Mouse (Mus musculus): ENCODE results near the gene Zbtb4. TPM values are rescaled to one million over a fixed set of nuclear protein-coding genes. Genes with fewer than 3 reads are reported as not detected.

Zbtb4 gene
- polyA plus RNA-seq, 1 experiment from 2014 or later: 2.7 TPM

GRCm38 (mm10) chr11:69766126-69766609 is 456 bp downstream of the Zbtb4 start:
- H3K4me3 ChIP-seq (ENCODE audit: low read depth, low read length): peak overlapping the region; percentile 93
- peak; percentile 82 for DNase-seq (ENCODE audit: low spot score)
- peak overlapping the region; percentile 95 for H3K27ac ChIP-seq (replicated peaks)
- H3K9ac ChIP-seq (ENCODE audit: low read length): peak overlapping the region; percentile 95
- peak; percentile 77 for ATAC-seq (ENCODE audit: low FRiP score, low TSS enrichment)
- no peaks in the 10 kb centered on the region for H3K9me3 ChIP-seq (ENCODE audit: control insufficient read depth, low read length)
- peaks cover 4% of the 10 kb centered on the region for H3K4me1 ChIP-seq (replicated peaks; ENCODE audit: control insufficient read depth, insufficient read depth)
- H3K4me2 ChIP-seq (replicated peaks; ENCODE audit: low read depth): peak overlapping the region; percentile 78
- WGBS: 0% methylated on average over 34 of the region's 37 CpGs
- no peaks in the 10 kb centered on the region for H3K27me3 ChIP-seq (ENCODE audit: control insufficient read depth, insufficient read depth, low read length)
- H3K36me3 ChIP-seq (ENCODE audit: control insufficient read depth, insufficient read depth, low read length): no peaks in the 10 kb centered on the region
- TF ChIP-seq CTCF (IDR thresholded peaks at IDR 0.05; ENCODE audit: low read depth) (no peak), EP300 (optimal IDR thresholded peaks at IDR 0.05) (no peak)

- H3K4me3 ChIP-seq (ENCODE audit: low read depth, low read length): peak overlapping the region; percentile 93
- no peaks in the 10 kb centered on the region for H3K36me3 ChIP-seq (ENCODE audit: control insufficient read depth, insufficient read depth, low read length)
- TF ChIP-seq CTCF (IDR thresholded peaks at IDR 0.05; ENCODE audit: low read depth) (no peak), EP300 (optimal IDR thresholded peaks at IDR 0.05) (no peak)
- no peaks in the 10 kb centered on the region for H3K27me3 ChIP-seq (ENCODE audit: control insufficient read depth, insufficient read depth, low read length)
- H3K27ac ChIP-seq (replicated peaks): peak overlapping the region; percentile 95
- peak overlapping the region; percentile 95 for H3K9ac ChIP-seq (ENCODE audit: low read length)
- peaks cover 4% of the 10 kb centered on the region for H3K4me1 ChIP-seq (replicated peaks; ENCODE audit: control insufficient read depth, insufficient read depth)
- ATAC-seq (ENCODE audit: low FRiP score, low TSS enrichment) (0 out of 2 replicates have a peak, but pooled peaks have one; percentile 21), DNase-seq (ENCODE audit: low spot score) (no peak)
- H3K9me3 ChIP-seq (ENCODE audit: control insufficient read depth, low read length): no peaks in the 10 kb centered on the region
- H3K4me2 ChIP-seq (replicated peaks; ENCODE audit: low read depth): peak overlapping the region; percentile 78
- 41% methylated on average over 13 of the region's 13 CpGs for WGBS
Observed at GRCm38 (mm10) chr11:69766872-69767624, 1.3 kb downstream of the Zbtb4 start.

- peak overlapping the region; percentile 93; the same call in 1 of the 2 replicates for H3K4me3 ChIP-seq (ENCODE audit: low read depth, low read length)
Observed at GRCm38 (mm10) chr11:69767625-69767909, 1.9 kb downstream of the Zbtb4 start.

GRCm38 (mm10) chr11:69774961-69775360 is 9.2 kb downstream of the Zbtb4 start:
- 62% methylated on average over 5 of the region's 5 CpGs for WGBS
- no peak overlapping the region for H3K4me2 ChIP-seq (replicated peaks; ENCODE audit: low read depth)
- H3K9ac ChIP-seq (ENCODE audit: low read length): no peak overlapping the region
- ATAC-seq (ENCODE audit: low FRiP score, low TSS enrichment) (no peak), DNase-seq (ENCODE audit: low spot score) (no peak)
- H3K9me3 ChIP-seq (ENCODE audit: control insufficient read depth, low read length): no peaks in the 10 kb centered on the region
- H3K4me3 ChIP-seq (ENCODE audit: low read depth, low read length): no peak overlapping the region
- no peaks in the 10 kb centered on the region; the same call in 1 of the 2 replicates for H3K36me3 ChIP-seq (ENCODE audit: control insufficient read depth, insufficient read depth, low read length)
- TF ChIP-seq EP300 (optimal IDR thresholded peaks at IDR 0.05) (no peak), CTCF (IDR thresholded peaks at IDR 0.05; ENCODE audit: low read depth) (no peak)
- H3K27ac ChIP-seq (replicated peaks): no peak overlapping the region
- no peaks in the 10 kb centered on the region for H3K4me1 ChIP-seq (replicated peaks; ENCODE audit: control insufficient read depth, insufficient read depth)
- no peaks in the 10 kb centered on the region for H3K27me3 ChIP-seq (ENCODE audit: control insufficient read depth, insufficient read depth, low read length)

More at GRCm38 (mm10) chr11:69767625-69767909, 1.9 kb downstream of the Zbtb4 start:
- Histone ChIP-seq H3K4me1 (replicated peaks; ENCODE audit: control insufficient read depth, insufficient read depth) (peaks cover 4% of the 10 kb centered on the region), H3K27ac (replicated peaks) (peak overlapping the region; percentile 95), H3K4me2 (replicated peaks; ENCODE audit: low read depth) (peak overlapping the region; percentile 78), H3K9ac (ENCODE audit: low read length) (peak overlapping the region; percentile 95; the same call in 1 of the 2 replicates), H3K27me3 (ENCODE audit: control insufficient read depth, insufficient read depth, low read length) (no peaks in the 10 kb centered on the region), H3K36me3 (ENCODE audit: control insufficient read depth, insufficient read depth, low read length) (no peaks in the 10 kb centered on the region), H3K9me3 (ENCODE audit: control insufficient read depth, low read length) (no peaks in the 10 kb centered on the region)
- TF ChIP-seq EP300 (optimal IDR thresholded peaks at IDR 0.05) (no peak), CTCF (IDR thresholded peaks at IDR 0.05; ENCODE audit: low read depth) (no peak)
- no peak for DNase-seq (ENCODE audit: low spot score)
- WGBS: 43% methylated on average over 4 of the region's 4 CpGs
- no peak for ATAC-seq (ENCODE audit: low FRiP score, low TSS enrichment)

GRCm38 (mm10) chr11:69775716-69776115 is 10.0 kb downstream of the Zbtb4 start:
- Histone ChIP-seq H3K27ac (replicated peaks) (no peak overlapping the region), H3K4me2 (replicated peaks; ENCODE audit: low read depth) (no peak overlapping the region), H3K4me3 (ENCODE audit: low read depth, low read length) (no peak overlapping the region), H3K36me3 (ENCODE audit: control insufficient read depth, insufficient read depth, low read length) (no peaks in the 10 kb centered on the region; the same call in 1 of the 2 replicates), H3K9ac (ENCODE audit: low read length) (no peak overlapping the region), H3K9me3 (ENCODE audit: control insufficient read depth, low read length) (no peaks in the 10 kb centered on the region), H3K4me1 (replicated peaks; ENCODE audit: control insufficient read depth, insufficient read depth) (no peaks in the 10 kb centered on the region), H3K27me3 (ENCODE audit: control insufficient read depth, insufficient read depth, low read length) (no peaks in the 10 kb centered on the region)
- TF ChIP-seq EP300 (optimal IDR thresholded peaks at IDR 0.05) (no peak), CTCF (IDR thresholded peaks at IDR 0.05; ENCODE audit: low read depth) (no peak)
- ATAC-seq (ENCODE audit: low FRiP score, low TSS enrichment): 0 out of 2 replicates have a peak, but pooled peaks have one; percentile 30
- WGBS: 68% methylated on average over 10 of the region's 10 CpGs
- no peak for DNase-seq (ENCODE audit: low spot score)

GRCm38 (mm10) chr11:69776488-69776887 is 10.8 kb downstream of the Zbtb4 start:
- Histone ChIP-seq H3K9ac (ENCODE audit: low read length) (no peak overlapping the region), H3K4me1 (replicated peaks; ENCODE audit: control insufficient read depth, insufficient read depth) (no peaks in the 10 kb centered on the region), H3K9me3 (ENCODE audit: control insufficient read depth, low read length) (no peaks in the 10 kb centered on the region), H3K4me2 (replicated peaks; ENCODE audit: low read depth) (no peak overlapping the region), H3K36me3 (ENCODE audit: control insufficient read depth, insufficient read depth, low read length) (no peaks in the 10 kb centered on the region; the same call in 1 of the 2 replicates), H3K27ac (replicated peaks) (no peak overlapping the region), H3K4me3 (ENCODE audit: low read depth, low read length) (no peak overlapping the region), H3K27me3 (ENCODE audit: control insufficient read depth, insufficient read depth, low read length) (no peaks in the 10 kb centered on the region)
- ATAC-seq (ENCODE audit: low FRiP score, low TSS enrichment): no peak
- TF ChIP-seq CTCF (IDR thresholded peaks at IDR 0.05; ENCODE audit: low read depth): no peak
- 78% methylated on average over 20 of the region's 20 CpGs for WGBS
- DNase-seq (ENCODE audit: low spot score): no peak

Data from stomach, postnatal 0 days (tissue).